Mouse (Mus musculus): ENCODE data around the gene Rad9a. TPM values are rescaled to one million over a fixed set of nuclear protein-coding genes. Genes with fewer than 3 reads are reported as not detected.

Rad9a gene
- polyA plus RNA-seq, 1 experiment from 2014 or later: 29.8 TPM

DNA sequence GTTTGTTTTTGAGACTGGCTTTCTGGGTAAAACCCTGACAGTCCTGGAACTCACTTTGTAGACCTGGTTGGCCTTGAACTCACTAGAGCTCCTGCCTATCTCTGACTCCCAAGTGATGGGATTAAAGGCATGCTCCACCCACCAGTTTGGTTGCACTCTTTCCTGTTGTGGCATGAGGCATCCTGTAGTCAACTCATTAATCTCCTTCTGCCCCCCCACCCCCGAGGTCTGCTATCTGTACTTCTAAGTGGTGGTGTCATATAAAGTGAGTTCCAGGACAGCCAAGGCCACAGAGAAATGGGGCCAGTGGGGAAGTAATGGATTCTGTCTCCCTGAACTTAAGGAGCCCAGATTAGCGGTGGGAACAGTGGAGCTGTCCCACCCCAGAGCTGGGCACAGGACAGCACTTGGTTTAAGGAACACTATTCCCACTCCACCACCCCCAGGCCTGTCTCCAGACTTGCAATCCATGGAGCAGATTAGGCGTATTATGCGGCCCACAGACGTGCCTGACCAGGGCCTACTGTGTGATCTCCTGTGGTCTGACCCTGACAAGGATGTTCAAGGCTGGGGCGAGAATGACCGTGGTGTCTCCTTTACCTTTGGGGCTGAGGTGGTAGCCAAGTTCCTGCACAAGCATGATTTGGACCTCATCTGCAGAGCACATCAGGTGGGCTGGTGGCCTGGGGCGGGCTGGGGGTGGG lies 7.3 kb downstream of the Rad9a start:
- no peak for DNase-seq (ENCODE audit: low spot score)

DNA sequence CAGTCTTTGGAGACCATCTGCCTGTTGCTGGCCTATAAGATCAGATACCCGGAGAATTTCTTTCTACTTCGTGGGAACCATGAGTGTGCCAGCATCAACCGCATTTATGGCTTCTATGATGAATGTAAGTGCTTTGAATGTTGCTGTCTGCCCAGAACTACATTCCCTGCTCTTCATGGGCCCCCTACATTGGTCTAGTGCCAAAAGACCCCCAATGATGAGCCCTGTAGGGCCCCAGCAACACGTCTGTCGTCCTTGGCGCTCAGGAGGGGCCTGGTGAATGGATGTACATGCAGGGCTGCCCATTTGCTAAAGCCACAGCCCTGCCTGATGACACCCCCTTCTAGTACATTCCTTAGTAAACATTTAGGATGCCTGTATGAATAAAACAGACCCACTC lies 8.3 kb downstream of the Rad9a start:
- no peak for DNase-seq (ENCODE audit: low spot score)

GRCm38 (mm10) chr19:4192251-4192985 lies 9.0 kb downstream of the Rad9a start:
- DNase-seq (ENCODE audit: low spot score): no peak

DNA sequence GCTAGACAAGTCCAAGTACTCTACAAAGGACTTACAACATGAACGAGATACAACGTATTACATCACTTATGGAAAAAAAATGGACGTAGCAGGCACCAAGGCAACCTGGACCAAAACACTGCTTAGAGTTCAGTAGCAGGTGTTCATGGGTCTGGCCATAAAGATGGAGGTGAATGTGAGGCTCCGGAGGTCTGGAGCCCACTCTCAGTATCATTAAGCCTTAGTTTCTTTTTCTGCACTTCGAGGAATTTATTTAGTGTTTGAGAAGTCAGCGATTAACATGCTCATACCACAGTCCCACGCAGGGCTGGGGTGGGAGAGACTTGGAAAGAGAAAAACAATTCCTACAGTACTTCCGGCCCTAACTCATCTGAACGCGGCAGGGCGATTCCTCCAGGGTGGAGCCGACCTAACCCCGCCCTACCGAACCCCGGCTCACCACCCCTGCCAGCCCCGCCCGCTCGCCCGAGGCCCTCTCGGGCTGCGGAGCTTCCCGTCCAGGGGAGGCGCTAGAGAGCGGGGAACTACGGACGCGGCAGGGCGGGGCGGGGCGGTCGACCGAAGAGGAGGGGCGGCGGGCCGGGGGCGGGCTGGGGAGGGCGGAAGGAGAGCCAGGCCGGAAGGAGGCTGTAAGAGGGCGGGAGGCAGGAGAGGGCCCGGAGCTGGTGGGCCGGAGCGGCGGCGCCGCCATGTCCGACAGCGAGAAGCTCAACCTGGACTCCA lies 9.8 kb downstream of the Rad9a start, which contains the start of gene Ppp1ca:
TSS of gene Ppp1ca (plus strand) at position 538 of the 723 bp plus-strand sequence.
- DNase-seq (ENCODE audit: low spot score): peak; percentile 97

DNA sequence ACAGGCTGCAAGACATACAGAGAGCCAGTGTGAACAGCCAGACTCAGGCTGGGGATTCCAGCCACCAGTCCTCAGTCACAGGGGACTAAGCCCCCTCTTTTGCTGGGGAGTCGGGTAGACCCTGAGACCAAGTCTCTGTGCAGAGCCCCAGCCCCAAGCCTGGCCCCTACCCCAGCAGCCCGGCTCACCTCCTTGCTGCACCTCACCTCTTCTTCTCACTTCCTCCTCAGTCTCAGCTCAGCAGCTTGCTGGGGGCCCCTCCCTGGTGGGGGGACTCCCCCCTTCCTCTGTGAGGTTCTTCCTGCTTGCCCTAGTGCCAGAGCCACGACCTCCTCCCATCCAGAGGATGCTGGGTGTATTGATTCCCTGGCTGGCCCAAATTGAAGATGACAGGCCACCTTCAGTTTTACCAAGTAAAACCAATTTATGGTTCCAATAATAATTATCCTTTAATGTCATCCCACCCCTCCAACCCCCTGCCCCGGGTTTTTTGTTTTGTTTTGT lies 10.6 kb downstream of the Rad9a start, which contains the start of gene Tbc1d10c:
TSS of gene Tbc1d10c (minus strand) at position 454 of the 504 bp plus-strand sequence.
- DNase-seq (ENCODE audit: low spot score): peak; percentile 89

- no peak for DNase-seq (ENCODE audit: low spot score)
Measured at GRCm38 (mm10) chr19:4189051-4189620, 12.3 kb downstream of the Rad9a start.

GRCm38 (mm10) chr19:4187303-4187702 lies 14.2 kb downstream of the Rad9a start:
- DNase-seq (ENCODE audit: low spot score): no peak

GRCm38 (mm10) chr19:4184976-4185975 lies 16.2 kb downstream of the Rad9a start:
- DNase-seq (ENCODE audit: low spot score): peak; percentile 91

DNA sequence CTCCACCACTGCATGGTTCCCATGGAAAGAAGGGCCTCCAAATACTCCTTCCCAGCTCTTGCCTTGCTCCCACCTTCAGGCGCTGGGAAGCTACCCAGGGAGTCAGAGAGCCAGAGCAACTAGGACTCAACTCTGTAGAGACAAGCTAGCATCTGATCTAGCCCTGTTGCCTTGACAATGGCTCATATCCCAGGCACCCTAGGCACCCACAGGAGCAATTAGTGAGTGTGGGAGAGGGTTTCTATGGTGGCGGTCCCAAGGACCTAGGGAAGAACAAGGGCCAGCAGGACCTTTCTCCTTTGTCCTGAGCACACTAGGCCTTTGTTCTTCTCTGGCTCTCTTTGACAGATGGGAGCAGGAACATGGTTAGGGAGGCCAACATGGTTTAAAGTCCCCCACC lies 17.8 kb downstream of the Rad9a start:
- no peak for DNase-seq (ENCODE audit: low spot score)

DNA sequence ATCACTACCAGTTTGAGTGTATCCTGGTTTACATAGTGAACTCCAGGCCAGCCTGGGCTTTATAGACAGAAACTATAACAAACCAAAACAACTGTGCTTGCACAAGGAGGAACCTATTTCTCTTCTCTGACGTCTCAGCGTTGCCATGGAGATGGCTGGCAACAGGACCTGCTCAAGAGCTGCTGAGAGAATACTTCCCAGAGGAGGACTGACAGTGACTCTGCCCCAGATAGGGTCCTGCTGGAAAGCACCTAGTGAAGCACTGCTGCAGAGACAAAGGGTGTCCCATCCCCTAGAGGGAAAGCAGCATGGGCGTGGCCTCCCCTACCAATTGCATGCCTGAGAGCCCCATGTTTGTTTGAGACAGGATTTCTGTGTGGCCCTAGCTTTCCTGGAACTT lies 19.6 kb downstream of the Rad9a start:
- no peak for DNase-seq (ENCODE audit: low spot score)

DNA sequence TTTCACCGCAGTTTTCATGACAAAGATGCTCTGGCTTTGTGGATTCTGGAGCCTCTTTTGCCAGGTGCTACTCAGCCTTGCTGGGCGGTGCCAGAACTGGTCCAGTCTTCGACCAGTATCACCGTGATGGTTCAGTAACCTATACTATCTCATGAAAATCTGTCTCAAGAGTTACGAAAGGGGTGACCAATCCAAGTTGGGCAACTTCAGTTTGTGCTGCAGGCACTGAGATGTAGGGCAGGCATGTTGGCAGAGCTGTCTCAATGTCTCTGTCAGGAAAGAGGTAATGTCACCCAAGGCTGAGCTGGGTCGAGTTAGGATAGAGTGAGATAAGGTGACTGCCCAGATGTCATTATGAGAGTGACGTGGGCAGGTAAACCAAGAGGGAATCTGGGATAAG lies 21.1 kb downstream of the Rad9a start:
- no peak for DNase-seq (ENCODE audit: low spot score)

GRCm38 (mm10) chr19:4175368-4175947 lies 26.0 kb downstream of the Rad9a start, which contains the start of gene Carns1:
Gene Carns1, minus strand, starts transcription at chr19:4175479.
- DNase-seq (ENCODE audit: low spot score): no peak

- no peak for DNase-seq (ENCODE audit: low spot score)
Measured at GRCm38 (mm10) chr19:4172925-4173324, 28.5 kb downstream of the Rad9a start.

DNA sequence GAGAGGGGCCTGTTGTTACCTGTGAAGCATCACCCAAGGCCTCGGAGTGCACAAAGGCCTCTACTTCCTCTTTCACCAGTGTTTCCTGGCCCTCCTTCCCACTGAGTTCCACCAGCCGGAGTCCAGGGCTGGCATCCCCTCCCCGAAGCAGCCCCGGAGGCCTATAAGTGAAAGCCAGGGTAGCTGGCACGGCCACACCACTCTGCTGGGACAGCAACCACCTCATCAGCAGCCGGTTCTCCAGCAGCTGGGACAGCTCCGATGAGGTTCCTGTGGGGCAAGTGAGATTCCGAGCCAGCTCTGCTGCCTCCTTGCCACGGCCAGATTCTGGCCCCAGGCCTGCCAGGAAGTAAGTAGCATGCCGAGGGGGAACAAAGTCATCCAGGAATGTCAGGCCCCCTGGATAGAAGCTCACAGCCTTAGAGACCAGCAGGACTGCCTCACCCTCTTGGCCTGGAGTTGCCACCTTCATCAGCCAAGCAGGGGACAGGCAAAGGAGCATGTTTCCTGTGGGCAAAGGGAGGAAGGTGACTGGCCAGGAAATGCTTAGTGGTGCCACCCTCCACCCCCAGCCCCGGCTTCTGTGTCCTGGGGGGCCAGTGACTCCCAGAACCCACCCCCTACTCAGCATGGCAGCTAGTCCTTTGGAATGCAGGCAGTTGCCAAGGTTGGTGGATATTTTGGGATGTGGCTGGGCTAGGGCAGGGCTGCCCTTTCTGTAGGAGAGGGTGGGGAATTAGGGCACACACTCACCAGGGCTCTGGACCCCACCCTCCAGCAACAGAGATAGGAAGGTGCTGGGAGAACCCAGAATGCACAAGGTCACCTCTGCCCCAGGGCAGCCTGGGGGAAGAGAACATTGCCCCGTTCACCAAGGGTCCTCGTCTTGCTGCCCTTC lies 29.8 kb downstream of the Rad9a start:
- no peak for DNase-seq (ENCODE audit: low spot score)

- DNase-seq (ENCODE audit: low spot score): no peak
Measured at GRCm38 (mm10) chr19:4170723-4171392, 30.6 kb downstream of the Rad9a start.

DNA sequence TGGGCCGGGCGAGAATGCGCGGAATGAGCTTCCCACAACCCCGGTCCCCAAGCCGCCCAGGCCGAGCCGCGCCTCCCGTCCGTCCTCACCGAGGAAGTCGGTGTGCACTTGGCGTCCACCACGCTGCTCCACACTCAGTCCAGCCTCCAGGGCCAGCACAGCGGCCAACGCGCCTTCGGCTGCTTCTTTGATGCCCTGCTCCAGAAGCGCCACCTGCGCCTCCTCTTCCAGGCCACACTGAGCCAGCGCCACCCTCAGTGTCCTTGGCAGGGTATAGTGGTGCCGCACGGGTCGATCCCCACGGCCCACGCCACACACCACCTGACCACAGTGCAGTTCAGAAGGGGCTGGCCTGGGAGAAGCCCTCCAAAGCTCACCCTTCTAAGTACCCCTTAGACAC lies 31.7 kb downstream of the Rad9a start:
- no peak for DNase-seq (ENCODE audit: low spot score)

- DNase-seq (ENCODE audit: low spot score): peak; percentile 99
Measured at GRCm38 (mm10) chr19:4169378-4169784, 32.1 kb downstream of the Rad9a start.

Data from thymus, postnatal 0 days (tissue).